Mouse (Mus musculus): ENCODE data around the gene Taf4. TPM values are rescaled to one million over a fixed set of nuclear protein-coding genes. Genes with fewer than 3 reads are reported as not detected.

Taf4 gene
- polyA plus RNA-seq, 1 experiment from 2014 or later = 3.4 TPM

- peak overlapping the region; percentile 97 for H3K9ac ChIP-seq (ENCODE audit: low read length)
Measured at GRCm38 (mm10) chr2:179973871-179974628, 2.4 kb downstream of the Taf4 start.

GRCm38 (mm10) chr2:179972406-179972805 is 4.0 kb downstream of the Taf4 start:
- Histone ChIP-seq H3K4me3 (ENCODE audit: control insufficient read depth in 1 of 2, insufficient read depth in 1 of 2, low read depth in 1 of 2, low read length in 2 of 2) (no peak overlapping the region), H3K9ac (ENCODE audit: low read length) (no peak overlapping the region), H3K27me3 (ENCODE audit: control insufficient read depth, insufficient read depth, low read length) (no peaks in the 10 kb centered on the region), H3K4me2 (ENCODE audit: low read length) (no peak overlapping the region), H3K36me3 (ENCODE audit: control insufficient read depth, insufficient read depth, low read length) (no peaks in the 10 kb centered on the region), H3K4me1 (ENCODE audit: control insufficient read depth in 2 of 2, insufficient read depth in 2 of 2, low read length in 2 of 2) (peaks cover 41 to 73% of the 10 kb centered on the region in 2 experiments), H3K9me3 (ENCODE audit: control insufficient read depth, low read length) (no peaks in the 10 kb centered on the region), H3K27ac (replicated peaks in 1 of 2; ENCODE audit: control insufficient read depth in 1 of 2, insufficient read depth in 1 of 2, low read depth in 2 of 2, low read length in 2 of 2) (no peak overlapping the region)
- ATAC-seq (ENCODE audit: insufficient number of reproducible peaks, insufficient read depth, low FRiP score, low read depth) = no peak
- 55% methylated on average over 2 of the region's 2 CpGs for WGBS

More at GRCm38 (mm10) chr2:179973871-179974628, 2.4 kb downstream of the Taf4 start:
- WGBS = 12% methylated on average over 8 of the region's 8 CpGs
- peak overlapping the region; percentile 8 to 82 for H3K4me3 ChIP-seq (ENCODE audit: control insufficient read depth in 1 of 2, insufficient read depth in 1 of 2, low read depth in 1 of 2, low read length in 2 of 2)
- H3K27me3 ChIP-seq (ENCODE audit: control insufficient read depth, insufficient read depth, low read length) = no peaks in the 10 kb centered on the region
- H3K9me3 ChIP-seq (ENCODE audit: control insufficient read depth, low read length) = no peaks in the 10 kb centered on the region
- H3K4me1 ChIP-seq (ENCODE audit: control insufficient read depth in 2 of 2, insufficient read depth in 2 of 2, low read length in 2 of 2) = peaks cover 31 to 63% of the 10 kb centered on the region in 2 experiments
- no peaks in the 10 kb centered on the region for H3K36me3 ChIP-seq (ENCODE audit: control insufficient read depth, insufficient read depth, low read length)
- H3K4me2 ChIP-seq (ENCODE audit: low read length) = peak overlapping the region; percentile 99
- ATAC-seq (ENCODE audit: insufficient number of reproducible peaks, insufficient read depth, low FRiP score, low read depth) = no peak
- 0 out of 4 replicates have a peak overlapping the region, but pooled peaks of 1 of the 2 experiments have one; percentile 10 for H3K27ac ChIP-seq (replicated peaks in 1 of 2; ENCODE audit: control insufficient read depth in 1 of 2, insufficient read depth in 1 of 2, low read depth in 2 of 2, low read length in 2 of 2)

GRCm38 (mm10) chr2:179971891-179972290 is 4.6 kb downstream of the Taf4 start:
- H3K9ac ChIP-seq (ENCODE audit: low read length) = no peak overlapping the region
- H3K27me3 ChIP-seq (ENCODE audit: control insufficient read depth, insufficient read depth, low read length) = no peaks in the 10 kb centered on the region
- H3K36me3 ChIP-seq (ENCODE audit: control insufficient read depth, insufficient read depth, low read length) = no peaks in the 10 kb centered on the region
- H3K4me1 ChIP-seq (ENCODE audit: control insufficient read depth in 2 of 2, insufficient read depth in 2 of 2, low read length in 2 of 2) = peaks cover 46 to 77% of the 10 kb centered on the region in 2 experiments
- ATAC-seq (ENCODE audit: insufficient number of reproducible peaks, insufficient read depth, low FRiP score, low read depth) = no peak
- H3K9me3 ChIP-seq (ENCODE audit: control insufficient read depth, low read length) = no peaks in the 10 kb centered on the region
- no peak overlapping the region for H3K27ac ChIP-seq (replicated peaks in 1 of 2; ENCODE audit: control insufficient read depth in 1 of 2, insufficient read depth in 1 of 2, low read depth in 2 of 2, low read length in 2 of 2)
- no peak overlapping the region for H3K4me3 ChIP-seq (ENCODE audit: control insufficient read depth in 1 of 2, insufficient read depth in 1 of 2, low read depth in 1 of 2, low read length in 2 of 2)
- no peak overlapping the region for H3K4me2 ChIP-seq (ENCODE audit: low read length)
- WGBS = 83% methylated on average over 2 of the region's 2 CpGs

GRCm38 (mm10) chr2:179969137-179969536 is 7.3 kb downstream of the Taf4 start:
- no peaks in the 10 kb centered on the region for H3K36me3 ChIP-seq (ENCODE audit: control insufficient read depth, insufficient read depth, low read length)
- no peak overlapping the region for H3K4me2 ChIP-seq (ENCODE audit: low read length)
- no peaks in the 10 kb centered on the region for H3K9me3 ChIP-seq (ENCODE audit: control insufficient read depth, low read length)
- no peak overlapping the region for H3K27ac ChIP-seq (replicated peaks in 1 of 2; ENCODE audit: control insufficient read depth in 1 of 2, insufficient read depth in 1 of 2, low read depth in 2 of 2, low read length in 2 of 2)
- no peaks in the 10 kb centered on the region for H3K27me3 ChIP-seq (ENCODE audit: control insufficient read depth, insufficient read depth, low read length)
- H3K4me3 ChIP-seq (ENCODE audit: control insufficient read depth in 1 of 2, insufficient read depth in 1 of 2, low read depth in 1 of 2, low read length in 2 of 2) = no peak overlapping the region
- H3K9ac ChIP-seq (ENCODE audit: low read length) = no peak overlapping the region
- H3K4me1 ChIP-seq (ENCODE audit: control insufficient read depth in 2 of 2, insufficient read depth in 2 of 2, low read length in 2 of 2) = peaks cover 60 to 93% of the 10 kb centered on the region in 2 experiments
- ATAC-seq (ENCODE audit: insufficient number of reproducible peaks, insufficient read depth, low FRiP score, low read depth) = no peak
- WGBS = 79% methylated on average over 3 of the region's 3 CpGs

GRCm38 (mm10) chr2:179967633-179968032 is 8.8 kb downstream of the Taf4 start:
- H3K36me3 ChIP-seq (ENCODE audit: control insufficient read depth, insufficient read depth, low read length) = no peaks in the 10 kb centered on the region
- peaks cover 49 to 79% of the 10 kb centered on the region in 2 experiments for H3K4me1 ChIP-seq (ENCODE audit: control insufficient read depth in 2 of 2, insufficient read depth in 2 of 2, low read length in 2 of 2)
- H3K27me3 ChIP-seq (ENCODE audit: control insufficient read depth, insufficient read depth, low read length) = no peaks in the 10 kb centered on the region
- H3K27ac ChIP-seq (replicated peaks in 1 of 2; ENCODE audit: control insufficient read depth in 1 of 2, insufficient read depth in 1 of 2, low read depth in 2 of 2, low read length in 2 of 2) = peak overlapping the region; percentile 36 to 48
- peak overlapping the region; percentile 48 for H3K4me2 ChIP-seq (ENCODE audit: low read length)
- no peak overlapping the region for H3K9ac ChIP-seq (ENCODE audit: low read length)
- no peak overlapping the region for H3K4me3 ChIP-seq (ENCODE audit: control insufficient read depth in 1 of 2, insufficient read depth in 1 of 2, low read depth in 1 of 2, low read length in 2 of 2)
- H3K9me3 ChIP-seq (ENCODE audit: control insufficient read depth, low read length) = no peaks in the 10 kb centered on the region
- peak; percentile 27; the same call in 1 of the 2 replicates for ATAC-seq (ENCODE audit: insufficient number of reproducible peaks, insufficient read depth, low FRiP score, low read depth)
- WGBS = 32% methylated on average over 5 of the region's 5 CpGs

- 62% methylated on average over 4 of the region's 4 CpGs for WGBS
- Histone ChIP-seq H3K27ac (replicated peaks in 1 of 2; ENCODE audit: control insufficient read depth in 1 of 2, insufficient read depth in 1 of 2, low read depth in 2 of 2, low read length in 2 of 2) (no peak overlapping the region), H3K4me2 (ENCODE audit: low read length) (no peak overlapping the region), H3K4me3 (ENCODE audit: control insufficient read depth in 1 of 2, insufficient read depth in 1 of 2, low read depth in 1 of 2, low read length in 2 of 2) (no peak overlapping the region), H3K27me3 (ENCODE audit: control insufficient read depth, insufficient read depth, low read length) (no peaks in the 10 kb centered on the region), H3K9me3 (ENCODE audit: control insufficient read depth, low read length) (no peaks in the 10 kb centered on the region), H3K36me3 (ENCODE audit: control insufficient read depth, insufficient read depth, low read length) (no peaks in the 10 kb centered on the region), H3K9ac (ENCODE audit: low read length) (no peak overlapping the region), H3K4me1 (ENCODE audit: control insufficient read depth in 2 of 2, insufficient read depth in 2 of 2, low read length in 2 of 2) (peaks cover 30 to 61% of the 10 kb centered on the region in 2 experiments)
- ATAC-seq (ENCODE audit: insufficient number of reproducible peaks, insufficient read depth, low FRiP score, low read depth) = no peak
Measured at GRCm38 (mm10) chr2:179961420-179961819, 15.0 kb downstream of the Taf4 start.

GRCm38 (mm10) chr2:179960327-179960726 is 16.1 kb downstream of the Taf4 start:
- H3K27ac ChIP-seq (replicated peaks in 1 of 2; ENCODE audit: control insufficient read depth in 1 of 2, insufficient read depth in 1 of 2, low read depth in 2 of 2, low read length in 2 of 2) = no peak overlapping the region
- H3K9me3 ChIP-seq (ENCODE audit: control insufficient read depth, low read length) = no peaks in the 10 kb centered on the region
- H3K27me3 ChIP-seq (ENCODE audit: control insufficient read depth, insufficient read depth, low read length) = no peaks in the 10 kb centered on the region
- H3K9ac ChIP-seq (ENCODE audit: low read length) = no peak overlapping the region
- no peak overlapping the region for H3K4me2 ChIP-seq (ENCODE audit: low read length)
- no peaks in the 10 kb centered on the region for H3K36me3 ChIP-seq (ENCODE audit: control insufficient read depth, insufficient read depth, low read length)
- ATAC-seq (ENCODE audit: insufficient number of reproducible peaks, insufficient read depth, low FRiP score, low read depth) = no peak
- 74% methylated on average over 6 of the region's 6 CpGs for WGBS
- peaks cover 20 to 50% of the 10 kb centered on the region in 2 experiments for H3K4me1 ChIP-seq (ENCODE audit: control insufficient read depth in 2 of 2, insufficient read depth in 2 of 2, low read length in 2 of 2)
- H3K4me3 ChIP-seq (ENCODE audit: control insufficient read depth in 1 of 2, insufficient read depth in 1 of 2, low read depth in 1 of 2, low read length in 2 of 2) = no peak overlapping the region

Measured in heart, embryonic 14.5 days (tissue).